Mouse (Mus musculus): ENCODE measurements around the gene Tmbim6.
A peak's percentile ranks its signal among the peaks of the same experiment; 100 is the strongest.

Tmbim6 gene

GRCm38 (mm10) chr15:99392486-99393385 lies at the start of gene Tmbim6:
Gene Tmbim6, plus strand, starts transcription at chr15:99392882.
- DNase-seq (ENCODE audit: low read depth), result peak; percentile 99

GRCm38 (mm10) chr15:99343414-99344147 lies 49.1 kb upstream of the Tmbim6 start:
- DNase-seq (ENCODE audit: low read depth), result no peak

GRCm38 (mm10) chr15:99344148-99344870 lies 48.4 kb upstream of the Tmbim6 start:
- DNase-seq (ENCODE audit: low read depth), result no peak

DNA sequence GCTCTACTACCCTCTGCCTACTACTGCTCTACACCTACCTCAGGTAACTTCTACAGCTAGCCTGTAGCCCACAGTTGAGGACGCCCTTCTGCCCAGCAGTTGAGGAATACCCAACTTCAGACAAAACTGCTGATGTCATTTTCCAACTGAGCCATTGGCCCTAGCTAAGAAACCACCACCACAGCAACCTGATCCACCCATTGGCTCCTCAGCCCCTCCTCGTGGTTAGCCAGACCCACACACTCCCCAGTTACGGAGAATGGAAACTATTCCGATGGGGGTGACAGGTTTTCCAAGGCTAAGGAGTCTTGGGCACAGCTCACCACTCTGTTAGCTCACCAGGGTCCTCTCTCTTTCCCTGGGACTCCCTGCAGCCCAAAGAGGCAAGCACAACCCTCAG lies 47.7 kb upstream of the Tmbim6 start:
- no peak for DNase-seq (ENCODE audit: low read depth)

DNA sequence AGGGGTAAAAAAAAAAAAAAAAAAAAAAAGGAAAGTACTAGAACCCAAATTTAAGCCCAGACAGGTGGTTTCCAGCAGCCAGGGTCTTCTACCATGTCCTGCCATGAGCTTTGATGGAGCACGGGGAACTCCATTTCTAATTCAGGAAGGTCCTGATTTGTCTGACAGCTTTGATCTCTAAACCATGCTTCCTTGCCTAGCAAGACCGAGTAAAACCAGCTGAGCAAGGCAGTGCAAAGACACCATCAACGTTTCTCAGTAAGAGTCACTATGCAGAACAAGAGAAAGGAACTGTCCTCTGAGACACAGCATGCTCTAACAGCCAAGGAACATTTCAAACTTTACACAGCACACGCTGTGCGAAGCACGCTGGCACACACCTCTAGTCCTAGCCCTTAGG lies 41.1 kb upstream of the Tmbim6 start:
- DNase-seq (ENCODE audit: low read depth), result no peak

DNA sequence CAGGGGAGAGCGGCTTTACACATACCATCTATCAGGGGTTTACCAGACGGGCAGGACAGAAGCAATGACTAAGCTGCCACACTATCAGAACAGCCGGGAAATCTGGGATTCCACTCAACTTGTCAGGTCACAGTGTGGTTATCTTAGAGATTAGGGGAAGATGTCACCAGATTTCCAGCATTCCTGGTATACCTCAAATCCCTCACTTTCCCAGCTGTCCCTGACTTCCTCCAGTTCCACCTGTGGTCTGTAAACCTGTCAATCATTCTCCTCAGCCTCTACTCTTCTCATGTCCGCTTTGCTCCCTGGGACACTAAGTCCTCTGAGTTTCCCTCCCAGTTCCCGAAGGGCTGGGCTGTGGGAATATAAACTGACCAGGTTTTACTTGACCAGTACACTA lies 40.4 kb upstream of the Tmbim6 start:
- no peak for DNase-seq (ENCODE audit: low read depth)

DNA sequence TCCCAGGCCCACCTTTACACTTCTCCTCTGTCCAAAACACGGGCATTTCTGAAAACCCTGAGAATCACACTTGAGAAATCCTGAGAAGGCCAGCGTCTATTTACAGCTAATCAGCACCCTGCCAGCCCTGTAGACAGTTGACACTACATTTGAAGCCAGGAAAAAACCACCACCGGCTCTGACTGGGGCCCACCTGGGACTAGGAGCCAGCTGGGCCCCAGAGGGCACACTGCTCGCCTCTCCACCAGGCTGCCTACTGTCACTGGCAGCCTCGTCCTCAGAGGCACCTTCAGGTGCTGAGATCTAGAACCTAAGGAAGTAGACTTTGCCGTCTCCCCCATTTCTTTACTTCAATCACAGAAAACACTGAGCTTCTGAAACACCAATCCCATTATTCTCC lies 37.0 kb upstream of the Tmbim6 start:
- no peak for DNase-seq (ENCODE audit: low read depth)

DNA sequence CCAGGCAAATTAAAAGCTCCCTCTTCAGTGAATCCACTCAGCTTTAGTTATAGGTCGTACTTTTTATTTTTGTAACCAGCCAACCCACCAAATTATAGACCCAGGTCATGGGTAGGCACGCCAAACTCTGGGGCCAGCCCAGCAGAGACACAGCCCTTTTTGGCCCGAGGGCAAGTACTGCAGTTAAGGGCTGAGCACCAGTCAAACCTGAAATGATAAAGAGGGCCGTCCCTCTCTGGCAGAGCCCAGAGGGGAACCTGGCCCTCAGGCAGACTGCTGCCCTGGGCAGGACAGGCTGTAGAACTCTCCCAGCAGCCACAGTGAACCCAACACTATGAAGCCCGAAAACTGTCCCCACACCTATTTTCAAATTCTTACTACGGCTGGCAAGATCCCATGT lies 36.2 kb upstream of the Tmbim6 start:
- no peak for DNase-seq (ENCODE audit: low read depth)

DNA sequence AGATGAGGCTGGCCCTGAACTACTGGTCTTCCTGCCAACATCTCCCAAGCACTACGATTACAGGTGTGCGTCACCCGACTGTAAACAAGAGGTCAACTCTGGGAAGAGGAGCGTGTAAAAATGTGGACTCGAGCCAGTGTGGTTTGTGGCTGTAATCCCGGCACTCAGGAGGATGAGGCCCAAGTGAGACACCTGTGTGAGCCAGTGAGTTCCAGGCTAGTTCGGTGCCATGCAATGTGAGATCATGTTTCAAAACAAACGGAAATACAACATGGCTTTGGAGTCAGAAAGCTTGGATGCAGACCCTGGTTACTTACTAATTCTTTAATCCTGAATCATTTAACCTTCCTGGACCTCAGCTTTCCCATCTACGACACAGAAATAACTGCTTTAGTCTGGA lies 33.7 kb upstream of the Tmbim6 start:
- DNase-seq (ENCODE audit: low read depth), result no peak

DNA sequence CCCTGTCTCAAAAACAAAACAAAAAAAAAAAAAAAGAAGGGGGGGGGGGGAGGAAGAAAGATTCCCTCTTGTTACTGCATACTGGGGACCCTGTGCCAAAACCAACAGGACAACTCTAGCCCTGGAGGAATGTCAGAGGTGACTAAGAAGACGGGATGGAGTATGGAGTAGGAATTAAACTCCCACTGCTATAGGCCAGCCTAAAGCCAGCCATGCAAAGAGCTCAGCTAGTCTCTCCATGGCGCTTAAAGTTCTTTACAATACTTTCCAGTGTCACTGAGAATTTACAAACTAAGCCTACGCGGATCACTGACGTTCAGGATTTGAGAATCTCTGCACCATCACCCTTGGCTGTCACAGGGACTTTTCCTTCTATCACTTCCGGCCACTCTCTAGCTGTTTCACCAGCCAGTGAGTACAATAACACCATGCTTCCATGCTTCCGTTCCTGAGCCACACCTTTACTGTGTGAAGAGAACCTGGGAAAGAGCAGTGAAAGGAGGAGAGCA lies 28.6 kb upstream of the Tmbim6 start:
- DNase-seq (ENCODE audit: low read depth), result no peak

DNA sequence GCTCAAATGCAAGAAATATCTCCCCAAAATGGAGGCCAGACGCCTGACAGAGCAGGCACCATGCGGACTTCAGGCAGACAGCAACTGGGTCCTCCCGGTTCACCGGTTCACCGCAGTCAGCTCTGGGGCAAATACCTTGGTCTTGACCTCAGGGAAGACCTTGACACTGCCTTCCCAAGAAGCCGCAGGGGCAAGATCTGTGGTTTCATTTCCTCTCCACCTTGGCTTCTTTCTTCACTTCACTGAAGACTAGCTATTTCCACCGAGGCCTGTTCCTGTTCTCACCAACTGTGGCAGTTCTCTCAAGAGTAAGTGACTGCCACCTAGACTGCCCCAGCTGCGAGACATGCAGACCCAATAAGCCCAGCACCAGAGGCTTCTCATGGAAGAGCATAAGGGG lies 27.8 kb upstream of the Tmbim6 start:
- no peak for DNase-seq (ENCODE audit: low read depth)

- no peak for DNase-seq (ENCODE audit: low read depth)
These were observed 24.0 kb upstream of the Tmbim6 start for GRCm38 (mm10) chr15:99368583-99369266.

DNA sequence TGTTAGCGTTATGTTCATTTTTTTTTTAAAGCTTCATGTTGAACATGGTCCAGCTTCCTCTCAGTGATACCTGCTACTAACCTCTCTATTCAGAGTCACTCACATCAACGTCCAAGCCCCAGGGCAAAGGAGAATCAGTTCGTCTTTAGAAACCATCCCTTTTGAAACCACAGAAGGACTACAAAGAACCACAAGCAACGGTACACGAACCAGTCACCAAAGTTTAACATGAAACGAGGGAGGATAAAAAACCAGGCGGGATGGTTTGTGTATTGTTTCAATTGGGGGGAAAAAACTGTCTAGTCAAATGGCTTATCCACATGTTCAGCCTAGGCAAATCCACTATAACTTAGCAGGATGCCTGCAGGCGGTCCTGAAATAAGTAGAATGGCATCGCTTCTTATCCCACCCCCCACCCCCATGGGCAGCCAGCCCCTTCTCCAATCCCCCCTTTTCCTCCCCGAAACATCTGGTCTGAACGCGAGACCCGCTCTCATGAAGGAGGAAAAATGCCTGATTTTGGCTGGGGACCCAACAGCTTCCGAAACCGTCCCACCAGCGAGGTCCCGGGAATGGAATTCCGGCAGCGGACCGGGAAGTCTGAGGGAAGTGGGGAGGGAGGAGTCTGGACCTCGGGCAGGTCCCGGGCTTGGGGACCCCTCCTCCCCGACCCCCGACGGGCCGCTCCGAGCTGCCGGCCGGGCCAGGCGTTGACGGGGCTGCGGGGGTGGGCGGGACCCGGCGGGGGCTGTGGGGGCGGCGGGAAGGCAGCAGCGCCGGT lies 23.1 kb upstream of the Tmbim6 start:
- DNase-seq (ENCODE audit: low read depth), result no peak

- peak; percentile 87 for DNase-seq (ENCODE audit: low read depth)
These were observed 22.4 kb upstream of the Tmbim6 start, which contains the start of gene Fmnl3 for GRCm38 (mm10) chr15:99370259-99370691. Gene Fmnl3, minus strand, starts transcription at chr15:99370482.

DNA sequence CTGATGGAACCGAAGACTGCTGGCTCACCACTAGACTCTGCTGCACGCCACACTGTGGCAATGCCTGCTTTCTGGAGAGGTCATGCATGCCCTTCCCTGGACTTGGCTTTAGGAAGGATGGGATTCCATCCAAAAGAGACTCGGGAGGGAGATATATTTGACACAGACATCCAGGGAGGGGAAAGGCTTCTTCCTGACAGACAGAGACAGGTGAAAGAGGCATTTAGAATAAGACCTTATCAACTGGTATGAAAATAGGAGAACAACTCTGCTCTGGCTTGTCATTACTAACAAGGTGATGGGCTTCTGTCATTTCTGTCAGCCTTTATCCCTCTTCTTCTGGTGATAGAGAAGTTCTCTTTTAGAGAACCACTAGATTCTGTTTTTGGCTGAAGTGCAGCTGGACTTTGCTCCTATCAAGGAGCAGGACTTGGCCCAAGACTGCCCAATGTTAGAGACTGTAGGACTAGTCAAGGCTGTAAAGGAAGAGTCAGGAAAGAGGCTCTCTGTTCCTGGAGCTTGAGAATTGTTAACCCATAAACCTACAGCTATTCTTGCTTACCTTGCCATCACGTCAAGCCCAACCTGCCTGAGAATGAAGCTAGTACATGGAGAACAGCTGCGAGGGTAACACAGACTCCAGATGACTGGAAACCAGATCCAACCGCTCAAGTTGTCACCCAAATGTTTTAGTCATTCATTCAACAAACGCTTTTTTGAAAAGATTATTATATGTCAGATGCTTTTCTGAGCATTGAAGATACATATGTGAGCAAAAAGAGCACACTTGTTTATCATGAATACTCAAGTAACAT lies 20.9 kb upstream of the Tmbim6 start:
- no peak for DNase-seq (ENCODE audit: low read depth)

DNA sequence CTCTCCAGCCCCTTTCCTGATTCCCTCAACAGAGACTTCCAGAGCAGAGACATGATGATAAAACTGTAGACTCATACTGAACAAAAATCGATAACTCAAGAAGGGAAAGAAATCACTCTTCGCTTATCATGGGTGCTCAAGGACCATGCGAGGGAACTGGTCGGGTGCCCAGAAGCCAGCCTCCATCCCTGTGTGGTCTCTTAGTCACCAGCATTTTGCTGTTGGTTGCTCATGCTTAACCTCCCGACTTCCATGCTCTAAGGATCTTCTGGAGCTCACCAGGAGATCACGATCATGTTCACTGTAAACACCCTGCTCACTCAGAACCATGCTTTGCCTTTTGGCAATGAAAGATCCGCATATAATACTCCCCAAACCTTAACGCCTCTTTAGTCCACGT lies 19.9 kb upstream of the Tmbim6 start:
- no peak for DNase-seq (ENCODE audit: low read depth)

DNA sequence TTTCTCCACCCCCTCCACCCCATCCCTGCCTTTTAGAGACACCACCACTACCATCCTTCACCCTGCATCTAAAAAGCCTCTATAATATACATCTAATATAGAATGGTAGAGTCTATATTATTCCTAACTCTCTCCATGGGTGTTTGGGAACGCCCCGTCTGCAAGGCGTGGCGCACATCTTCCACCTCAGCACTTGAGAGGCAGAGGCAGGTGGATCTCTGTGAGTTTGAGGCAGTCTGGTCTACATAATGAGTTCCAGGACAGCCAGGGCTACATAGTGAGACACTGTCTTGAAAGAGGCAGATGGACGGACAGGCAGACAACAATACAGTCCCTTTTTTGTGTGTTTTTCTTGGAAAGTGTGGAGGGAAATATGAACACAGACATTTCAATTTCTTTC lies 17.6 kb upstream of the Tmbim6 start:
- DNase-seq (ENCODE audit: low read depth), result no peak

GRCm38 (mm10) chr15:99375581-99375980 lies 17.1 kb upstream of the Tmbim6 start:
- no peak for DNase-seq (ENCODE audit: low read depth)

DNA sequence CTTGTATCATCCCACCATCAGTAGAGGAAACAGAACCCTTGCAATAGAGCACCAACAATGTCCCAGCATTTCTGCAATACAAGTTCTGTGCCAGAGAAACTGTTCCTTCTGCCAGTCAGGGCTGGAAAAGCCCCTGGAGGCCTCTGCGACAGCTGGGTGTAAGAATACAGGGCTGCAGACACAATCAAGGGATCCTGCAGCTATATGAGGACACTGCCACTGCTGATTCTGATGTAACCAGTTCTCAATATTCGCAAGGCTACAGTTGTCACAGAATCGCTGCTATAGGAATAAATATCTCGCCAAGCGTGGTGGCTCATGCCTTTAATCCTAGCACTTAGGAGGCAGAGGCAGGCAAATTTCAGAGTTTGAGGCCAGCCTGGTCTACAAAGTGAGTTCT lies 16.4 kb upstream of the Tmbim6 start:
- DNase-seq (ENCODE audit: low read depth), result no peak

DNA sequence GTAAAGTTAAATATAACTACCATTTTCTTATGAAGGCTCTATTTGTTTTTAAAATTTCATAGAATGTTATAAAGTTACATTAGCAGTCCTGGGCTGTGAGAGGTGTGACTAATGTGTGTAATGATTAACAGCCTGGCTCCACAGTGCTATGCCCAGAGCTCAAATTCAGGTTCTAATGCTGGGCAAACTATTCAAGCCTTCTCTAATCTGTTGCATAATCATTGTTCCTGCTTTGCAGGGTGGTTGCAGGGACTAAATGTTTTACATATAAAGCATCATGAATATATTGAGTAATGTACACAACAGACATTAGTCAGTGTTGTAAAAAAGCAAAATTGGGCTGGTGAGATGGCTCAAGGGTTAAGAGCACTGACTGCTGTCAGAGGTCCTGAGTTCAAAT lies 9.8 kb upstream of the Tmbim6 start:
- no peak for DNase-seq (ENCODE audit: low read depth)
